Mouse (Mus musculus): ENCODE data around the gene Chit1.

The Chit1 gene

GRCm38 (mm10) chr1:134142363-134142794 is 31.3 kb downstream of the Chit1 start:
- DNase-seq (ENCODE audit: low read depth, low spot score), result no peak

GRCm38 (mm10) chr1:134146066-134146465 is 35.0 kb downstream of the Chit1 start:
- peak; percentile 83 for DNase-seq (ENCODE audit: low read depth, low spot score)

- no peak for DNase-seq (ENCODE audit: low read depth, low spot score)
These were observed 39.0 kb downstream of the Chit1 start for GRCm38 (mm10) chr1:134150076-134150475.

GRCm38 (mm10) chr1:134150745-134151144 is 39.7 kb downstream of the Chit1 start:
- no peak for DNase-seq (ENCODE audit: low read depth, low spot score)

- DNase-seq (ENCODE audit: low read depth, low spot score), result peak; percentile 63
These were observed 40.8 kb downstream of the Chit1 start for GRCm38 (mm10) chr1:134151655-134152412.

GRCm38 (mm10) chr1:134152626-134153590 is 41.9 kb downstream of the Chit1 start:
- DNase-seq (ENCODE audit: low read depth, low spot score), result no peak

GRCm38 (mm10) chr1:134154121-134154520 is 43.1 kb downstream of the Chit1 start:
- no peak for DNase-seq (ENCODE audit: low read depth, low spot score)

GRCm38 (mm10) chr1:134154655-134155054 is 43.6 kb downstream of the Chit1 start:
- no peak for DNase-seq (ENCODE audit: low read depth, low spot score)

- DNase-seq (ENCODE audit: low read depth, low spot score), result no peak
These were observed 49.4 kb downstream of the Chit1 start for GRCm38 (mm10) chr1:134160404-134160803.

GRCm38 (mm10) chr1:134161399-134161798 is 50.4 kb downstream of the Chit1 start:
- no peak for DNase-seq (ENCODE audit: low read depth, low spot score)

- no peak for DNase-seq (ENCODE audit: low read depth, low spot score)
These were observed 51.6 kb downstream of the Chit1 start for GRCm38 (mm10) chr1:134162510-134163225.

- DNase-seq (ENCODE audit: low read depth, low spot score), result no peak
These were observed 52.4 kb downstream of the Chit1 start for GRCm38 (mm10) chr1:134163476-134163875.

GRCm38 (mm10) chr1:134164454-134164853 is 53.4 kb downstream of the Chit1 start:
- no peak for DNase-seq (ENCODE audit: low read depth, low spot score)

GRCm38 (mm10) chr1:134166547-134166946 is 55.5 kb downstream of the Chit1 start:
- DNase-seq (ENCODE audit: low read depth, low spot score), result no peak

- DNase-seq (ENCODE audit: low read depth, low spot score), result peak; percentile 50
These were observed 56.6 kb downstream of the Chit1 start for GRCm38 (mm10) chr1:134167416-134168305.

GRCm38 (mm10) chr1:134168567-134168966 is 57.5 kb downstream of the Chit1 start:
- no peak for DNase-seq (ENCODE audit: low read depth, low spot score)

GRCm38 (mm10) chr1:134168985-134169697 is 58.1 kb downstream of the Chit1 start:
- no peak for DNase-seq (ENCODE audit: low read depth, low spot score)

- no peak for DNase-seq (ENCODE audit: low read depth, low spot score)
These were observed 62.0 kb downstream of the Chit1 start for GRCm38 (mm10) chr1:134173081-134173480.

- no peak for DNase-seq (ENCODE audit: low read depth, low spot score)
These were observed 66.9 kb downstream of the Chit1 start for GRCm38 (mm10) chr1:134177976-134178375.

GRCm38 (mm10) chr1:134182025-134182424 is 71.0 kb downstream of the Chit1 start, which contains the start of gene Chil1:
TSS of gene Chil1 (plus strand) at chr1:134182176.
- DNase-seq (ENCODE audit: low read depth, low spot score), result no peak
